Mouse (Mus musculus): Measurements from ENCODE around the gene Resp18. TPM values are rescaled to one million over a fixed set of nuclear protein-coding genes. Genes with fewer than 3 reads are reported as not detected.

The Resp18 gene
- polyA plus RNA-seq, 1 experiment from 2014 or later = 62.4 TPM

DNA sequence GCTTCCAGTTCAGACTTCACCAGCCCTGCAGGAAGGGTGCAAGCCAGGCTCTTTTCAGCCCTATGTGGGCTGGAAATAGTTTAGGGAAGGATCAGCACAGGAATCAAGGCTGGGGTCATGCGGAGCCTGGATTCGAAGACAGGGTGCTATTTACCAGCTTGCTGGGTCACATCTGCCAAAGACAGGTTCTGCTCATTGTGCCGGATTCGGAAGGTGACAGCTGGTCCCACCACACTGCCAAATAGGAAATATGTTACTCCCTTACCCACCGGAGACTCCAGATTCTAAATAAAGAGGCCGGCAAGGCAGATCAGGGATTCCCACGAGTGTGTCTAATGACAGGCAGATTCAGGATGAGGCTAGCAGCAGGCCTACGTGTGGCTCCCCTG is 23.6 kb downstream of the Resp18 start:
- Histone ChIP-seq H3K4me3 (ENCODE audit: low read depth, low read length) (no peak overlapping the region), H3K27me3 (replicated peaks; ENCODE audit: control insufficient read depth, insufficient read depth, low read length) (no peaks in the 10 kb centered on the region), H3K27ac (ENCODE audit: low read depth, low read length) (no peak overlapping the region), H3K9ac (ENCODE audit: low read length) (no peak overlapping the region), H3K36me3 (ENCODE audit: control insufficient read depth, insufficient read depth, low read length) (no peaks in the 10 kb centered on the region), H3K9me3 (replicated peaks; ENCODE audit: control insufficient read depth, low read length) (no peaks in the 10 kb centered on the region), H3K4me1 (ENCODE audit: control insufficient read depth, insufficient read depth, low read length) (peaks cover 7% of the 10 kb centered on the region; the same call in 1 of the 2 replicates), H3K4me2 (ENCODE audit: low read length) (no peak overlapping the region)
- no peak for DNase-seq (ENCODE audit: low spot score)
- WGBS = 69% methylated on average over 8 of the region's 8 CpGs
- ATAC-seq = peak; percentile 13; the same call in 1 of the 2 replicates

DNA sequence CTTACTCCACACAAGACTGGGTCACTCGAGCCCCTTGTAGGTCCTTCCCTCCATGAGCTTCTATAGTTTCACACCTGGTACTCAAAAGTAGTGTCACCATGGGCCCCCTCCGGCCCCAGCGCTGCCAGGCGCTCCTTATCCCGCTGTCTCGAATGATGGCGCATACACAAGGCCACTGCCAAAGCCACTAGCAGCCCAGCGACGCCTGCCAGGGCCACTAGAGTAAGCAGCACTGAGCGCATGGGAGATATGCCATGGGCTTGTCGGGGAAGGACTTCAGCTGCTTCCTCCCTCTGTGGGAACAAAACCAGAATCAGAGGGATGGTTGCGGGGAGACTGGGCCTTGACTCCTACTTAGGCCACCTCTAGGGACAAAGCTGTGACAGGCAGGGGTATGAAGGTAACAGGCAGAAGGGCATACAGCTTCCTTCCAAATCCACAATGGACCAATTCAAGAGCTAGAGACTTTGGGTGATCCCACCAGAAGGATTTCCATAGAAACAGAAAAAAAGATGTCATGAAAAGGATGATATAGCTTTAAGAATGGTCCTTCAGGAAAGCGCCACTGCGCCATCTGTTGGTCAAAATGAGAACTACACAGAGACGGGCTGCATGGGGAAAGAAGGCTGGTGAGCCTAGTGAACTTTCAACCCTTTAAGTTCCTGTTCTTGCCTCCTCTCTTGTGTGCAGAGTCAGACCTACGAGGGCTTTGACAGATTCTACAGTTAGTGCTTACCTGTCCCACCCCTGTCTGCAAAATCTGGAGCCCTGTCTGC is 24.2 kb downstream of the Resp18 start:
- no peak overlapping the region for H3K4me3 ChIP-seq (ENCODE audit: low read depth, low read length)
- peak; percentile 12; the same call in 1 of the 2 replicates for ATAC-seq
- H3K4me1 ChIP-seq (ENCODE audit: control insufficient read depth, insufficient read depth, low read length) = peaks cover 7% of the 10 kb centered on the region; the same call in 1 of the 2 replicates
- H3K36me3 ChIP-seq (ENCODE audit: control insufficient read depth, insufficient read depth, low read length) = no peaks in the 10 kb centered on the region
- no peaks in the 10 kb centered on the region for H3K9me3 ChIP-seq (replicated peaks; ENCODE audit: control insufficient read depth, low read length)
- WGBS = 64% methylated on average over 16 of the region's 16 CpGs
- no peaks in the 10 kb centered on the region for H3K27me3 ChIP-seq (replicated peaks; ENCODE audit: control insufficient read depth, insufficient read depth, low read length)
- DNase-seq (ENCODE audit: low spot score) = peak; percentile 81
- H3K27ac ChIP-seq (ENCODE audit: low read depth, low read length) = no peak overlapping the region
- H3K4me2 ChIP-seq (ENCODE audit: low read length) = no peak overlapping the region
- H3K9ac ChIP-seq (ENCODE audit: low read length) = no peak overlapping the region

DNA sequence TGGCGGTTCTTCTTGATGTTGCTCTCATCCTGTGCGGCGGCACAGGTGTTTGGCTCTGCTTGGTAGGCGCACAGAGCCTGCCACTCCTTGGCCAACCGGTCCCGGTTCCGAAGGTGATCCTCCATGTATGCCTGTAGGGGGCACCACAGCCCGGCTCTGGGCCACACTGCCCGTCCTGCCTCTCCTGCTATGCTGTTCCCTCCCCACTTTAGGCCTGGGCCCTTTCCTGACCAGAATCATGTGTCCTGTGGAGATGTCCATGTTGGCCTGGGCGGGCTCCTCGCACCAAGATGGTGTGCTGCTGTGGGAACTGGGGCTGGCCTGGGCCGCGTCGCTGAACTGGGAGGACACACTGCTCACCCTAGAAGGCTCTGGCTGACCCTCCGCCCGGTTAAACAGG is 25.2 kb downstream of the Resp18 start:
- Histone ChIP-seq H3K4me3 (ENCODE audit: low read depth, low read length) (no peak overlapping the region), H3K9me3 (replicated peaks; ENCODE audit: control insufficient read depth, low read length) (no peaks in the 10 kb centered on the region), H3K36me3 (ENCODE audit: control insufficient read depth, insufficient read depth, low read length) (no peaks in the 10 kb centered on the region), H3K27ac (ENCODE audit: low read depth, low read length) (no peak overlapping the region), H3K27me3 (replicated peaks; ENCODE audit: control insufficient read depth, insufficient read depth, low read length) (no peaks in the 10 kb centered on the region), H3K9ac (ENCODE audit: low read length) (no peak overlapping the region), H3K4me1 (ENCODE audit: control insufficient read depth, insufficient read depth, low read length) (peaks cover 10% of the 10 kb centered on the region; the same call in 1 of the 2 replicates), H3K4me2 (ENCODE audit: low read length) (no peak overlapping the region)
- DNase-seq (ENCODE audit: low spot score) (no peak), ATAC-seq (no peak)
- WGBS = 76% methylated on average over 16 of the region's 16 CpGs

DNA sequence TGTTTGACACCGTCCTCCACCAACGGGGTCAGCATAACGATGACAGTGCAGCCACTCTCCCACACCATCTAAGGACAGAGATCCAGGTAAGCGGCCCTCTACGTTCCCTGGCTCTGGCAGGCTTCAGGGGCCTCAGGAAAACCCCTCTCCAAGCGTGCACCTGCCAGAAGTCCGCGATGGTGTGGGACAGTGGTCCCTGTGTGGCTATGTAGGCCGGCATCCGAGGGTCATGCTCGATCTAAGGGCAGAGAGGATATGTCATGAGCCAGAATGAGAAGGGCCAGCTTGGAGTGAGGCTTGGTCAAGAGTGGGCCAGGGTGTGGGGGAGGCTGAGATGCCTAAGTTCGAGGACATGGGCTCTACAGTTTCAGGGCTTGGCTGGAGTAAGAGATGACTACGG is 25.9 kb downstream of the Resp18 start:
- no peaks in the 10 kb centered on the region for H3K27me3 ChIP-seq (replicated peaks; ENCODE audit: control insufficient read depth, insufficient read depth, low read length)
- ATAC-seq = no peak
- no peaks in the 10 kb centered on the region for H3K36me3 ChIP-seq (ENCODE audit: control insufficient read depth, insufficient read depth, low read length)
- H3K9me3 ChIP-seq (replicated peaks; ENCODE audit: control insufficient read depth, low read length) = no peaks in the 10 kb centered on the region
- no peak overlapping the region for H3K4me2 ChIP-seq (ENCODE audit: low read length)
- no peak overlapping the region for H3K9ac ChIP-seq (ENCODE audit: low read length)
- peaks cover 15% of the 10 kb centered on the region; the same call in 1 of the 2 replicates for H3K4me1 ChIP-seq (ENCODE audit: control insufficient read depth, insufficient read depth, low read length)
- H3K4me3 ChIP-seq (ENCODE audit: low read depth, low read length) = no peak overlapping the region
- DNase-seq (ENCODE audit: low spot score) = no peak
- 72% methylated on average over 13 of the region's 13 CpGs for WGBS
- H3K27ac ChIP-seq (ENCODE audit: low read depth, low read length) = no peak overlapping the region

DNA sequence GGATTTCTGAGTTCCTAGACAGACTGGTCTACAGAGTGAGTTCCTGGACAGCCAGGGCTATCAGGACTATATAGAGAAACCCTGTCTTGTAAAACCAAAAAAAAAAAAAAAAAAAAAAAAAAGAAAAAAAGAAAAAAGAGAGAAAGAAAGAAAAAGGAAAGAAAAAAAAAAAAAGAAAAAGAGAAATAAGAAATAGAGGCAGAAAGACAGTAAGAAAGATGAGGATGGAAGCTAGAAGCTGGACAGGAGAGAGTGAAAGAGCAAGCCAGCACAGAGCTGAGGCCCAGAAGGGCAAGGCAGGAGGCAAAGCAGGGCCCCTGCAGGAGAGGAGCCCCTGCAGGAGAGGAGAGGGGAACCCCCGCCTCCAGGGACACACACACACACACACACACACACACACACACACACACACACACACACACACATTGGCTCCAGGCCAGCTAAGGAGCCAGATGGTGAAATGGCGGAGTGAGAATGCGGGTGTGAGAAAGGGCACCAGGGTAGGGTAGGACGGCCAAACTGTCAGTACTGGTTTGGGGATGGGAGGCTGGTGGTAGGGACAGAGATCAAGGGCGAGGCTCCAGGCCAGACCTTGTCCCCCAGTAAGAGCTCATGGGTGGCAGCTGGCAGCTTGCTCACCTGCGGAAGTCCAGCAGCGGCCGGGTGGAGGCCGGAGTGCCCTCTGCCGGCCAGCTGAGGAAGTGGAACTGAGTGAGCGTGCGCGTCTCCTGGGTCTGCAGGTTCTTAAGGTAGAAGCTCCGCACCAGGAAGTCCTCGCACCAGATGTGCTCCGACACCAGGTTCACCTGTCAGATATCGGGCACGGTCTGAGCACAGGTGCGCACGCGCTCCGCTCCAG is 26.9 kb downstream of the Resp18 start:
- WGBS = 2% methylated on average over 21 of the region's 22 CpGs
- ATAC-seq = peak; percentile 40
- H3K4me2 ChIP-seq (ENCODE audit: low read length) = peak overlapping the region; percentile 50
- no peaks in the 10 kb centered on the region for H3K36me3 ChIP-seq (ENCODE audit: control insufficient read depth, insufficient read depth, low read length)
- peak overlapping the region; percentile 5; the same call in 1 of the 2 replicates for H3K27ac ChIP-seq (ENCODE audit: low read depth, low read length)
- no peak overlapping the region for H3K4me3 ChIP-seq (ENCODE audit: low read depth, low read length)
- H3K9me3 ChIP-seq (replicated peaks; ENCODE audit: control insufficient read depth, low read length) = no peaks in the 10 kb centered on the region
- DNase-seq (ENCODE audit: low spot score) = peak; percentile 70
- no peak overlapping the region for H3K9ac ChIP-seq (ENCODE audit: low read length)
- H3K27me3 ChIP-seq (replicated peaks; ENCODE audit: control insufficient read depth, insufficient read depth, low read length) = no peaks in the 10 kb centered on the region
- peaks cover 16% of the 10 kb centered on the region; the same call in 1 of the 2 replicates for H3K4me1 ChIP-seq (ENCODE audit: control insufficient read depth, insufficient read depth, low read length)

DNA sequence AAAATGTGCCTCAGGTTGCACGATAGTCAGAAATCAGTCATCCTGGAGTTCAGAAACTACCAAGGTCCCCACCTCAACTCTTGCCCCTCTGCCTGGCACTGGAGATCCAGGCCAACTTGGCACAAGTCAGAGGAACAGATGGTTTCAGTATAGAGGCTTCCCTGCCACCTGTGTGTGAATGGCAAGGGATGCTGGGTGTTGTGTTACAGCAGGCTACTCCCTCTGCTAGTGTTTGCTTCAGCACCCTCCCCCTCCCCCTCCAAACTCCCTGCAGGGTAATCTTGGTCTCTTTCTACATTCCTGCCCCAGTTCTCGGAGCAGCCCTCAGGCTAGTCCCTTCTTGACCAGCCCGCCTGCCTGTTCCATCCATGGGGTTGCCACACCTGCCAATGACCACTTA is 27.7 kb downstream of the Resp18 start:
- H3K4me3 ChIP-seq (ENCODE audit: low read depth, low read length) = no peak overlapping the region
- peaks cover 16% of the 10 kb centered on the region; the same call in 1 of the 2 replicates for H3K4me1 ChIP-seq (ENCODE audit: control insufficient read depth, insufficient read depth, low read length)
- H3K36me3 ChIP-seq (ENCODE audit: control insufficient read depth, insufficient read depth, low read length) = no peaks in the 10 kb centered on the region
- no peak overlapping the region for H3K9ac ChIP-seq (ENCODE audit: low read length)
- DNase-seq (ENCODE audit: low spot score) = peak; percentile 59
- peak; percentile 24; the same call in 1 of the 2 replicates for ATAC-seq
- no peaks in the 10 kb centered on the region for H3K9me3 ChIP-seq (replicated peaks; ENCODE audit: control insufficient read depth, low read length)
- H3K27ac ChIP-seq (ENCODE audit: low read depth, low read length) = no peak overlapping the region; the same call in 1 of the 2 replicates
- H3K4me2 ChIP-seq (ENCODE audit: low read length) = no peak overlapping the region
- 48% methylated on average over 3 of the region's 3 CpGs for WGBS
- H3K27me3 ChIP-seq (replicated peaks; ENCODE audit: control insufficient read depth, insufficient read depth, low read length) = no peaks in the 10 kb centered on the region

DNA sequence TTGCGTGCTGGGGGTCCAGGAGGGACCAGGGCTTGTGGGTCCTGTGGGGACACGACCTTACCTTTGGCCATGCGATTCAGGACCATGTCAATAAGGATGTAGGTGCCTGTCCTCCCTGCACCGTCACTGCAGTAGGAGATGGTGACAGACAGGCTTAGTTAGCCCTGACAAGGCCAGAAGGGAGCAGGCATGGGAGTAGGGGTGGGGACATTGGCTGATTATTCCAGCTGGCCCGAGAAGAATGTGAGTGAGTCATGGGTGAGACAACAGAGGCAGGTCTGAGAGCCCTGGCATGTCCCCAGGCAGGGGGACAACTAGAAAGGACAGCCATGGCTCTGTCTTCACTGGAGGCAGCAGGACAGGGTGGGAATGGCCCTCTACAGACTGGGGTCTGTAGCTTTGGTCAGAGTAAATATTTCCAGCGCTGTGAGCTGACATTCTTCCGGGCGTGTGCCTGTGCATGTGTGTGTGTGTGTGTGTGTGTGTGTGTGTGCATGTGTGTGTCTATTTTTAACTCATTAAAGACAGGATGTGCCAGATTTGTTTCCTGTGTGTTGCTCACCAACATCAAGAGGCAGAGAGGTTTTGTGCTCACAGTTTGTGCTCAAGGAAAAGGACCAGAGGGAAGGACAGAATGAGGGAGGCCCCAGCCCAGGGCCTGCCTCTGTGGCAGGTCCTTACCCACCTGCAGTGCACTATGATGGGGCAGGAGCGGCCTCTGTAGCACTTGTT is 30.0 kb downstream of the Resp18 start:
- peak; percentile 28 for DNase-seq (ENCODE audit: low spot score)
- Histone ChIP-seq H3K4me2 (ENCODE audit: low read length) (no peak overlapping the region), H3K36me3 (ENCODE audit: control insufficient read depth, insufficient read depth, low read length) (peaks cover 8% of the 10 kb centered on the region; the same call in 1 of the 2 replicates), H3K27ac (ENCODE audit: low read depth, low read length) (no peak overlapping the region), H3K9me3 (replicated peaks; ENCODE audit: control insufficient read depth, low read length) (no peaks in the 10 kb centered on the region), H3K4me3 (ENCODE audit: low read depth, low read length) (no peak overlapping the region), H3K4me1 (ENCODE audit: control insufficient read depth, insufficient read depth, low read length) (peaks cover 16% of the 10 kb centered on the region; the same call in 1 of the 2 replicates), H3K9ac (ENCODE audit: low read length) (no peak overlapping the region), H3K27me3 (replicated peaks; ENCODE audit: control insufficient read depth, insufficient read depth, low read length) (no peaks in the 10 kb centered on the region)
- no peak for ATAC-seq
- 50% methylated on average over 9 of the region's 9 CpGs for WGBS

DNA sequence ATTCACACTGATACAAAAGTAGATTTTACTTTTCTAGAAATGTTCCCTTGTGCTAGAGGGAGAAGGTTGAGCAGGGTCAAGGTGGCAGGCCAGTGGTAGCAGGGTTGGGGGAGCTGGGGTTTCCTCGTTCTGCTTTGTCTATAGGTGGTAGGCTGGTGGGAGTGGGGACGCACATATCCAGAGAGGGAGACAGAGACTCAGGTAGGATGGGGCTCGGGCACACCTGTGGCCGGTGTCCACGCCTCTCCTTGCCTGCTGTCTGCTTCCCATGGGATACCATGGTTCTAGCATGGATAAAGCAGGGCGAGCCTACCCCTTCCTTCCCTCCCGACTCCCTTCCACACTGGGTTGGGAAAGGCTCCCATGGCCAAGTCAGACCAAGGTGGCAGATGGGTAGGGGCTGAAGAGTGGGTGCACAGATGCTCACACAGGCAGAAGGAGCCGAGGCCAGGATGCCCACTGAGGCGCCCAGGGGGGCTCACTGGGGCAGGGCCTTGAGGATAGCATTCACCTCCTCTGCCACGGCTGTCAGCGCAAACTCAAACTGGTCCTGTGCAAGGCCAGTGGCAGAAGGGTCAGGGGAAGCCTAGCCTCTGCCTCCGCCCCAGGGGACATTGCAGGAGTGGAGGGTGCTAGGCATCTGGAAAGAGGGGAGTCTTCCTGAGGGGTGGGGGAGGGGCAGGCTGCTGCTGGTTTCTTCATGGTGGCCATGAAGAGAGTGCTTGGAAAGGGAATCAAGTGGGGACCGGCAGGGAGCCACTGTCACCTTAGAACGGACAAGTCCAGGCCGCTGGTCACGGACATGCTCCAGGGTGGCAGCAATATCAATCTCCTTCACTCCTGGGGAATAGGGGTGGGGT is 30.9 kb downstream of the Resp18 start:
- no peaks in the 10 kb centered on the region for H3K9me3 ChIP-seq (replicated peaks; ENCODE audit: control insufficient read depth, low read length)
- H3K27ac ChIP-seq (ENCODE audit: low read depth, low read length) = no peak overlapping the region
- DNase-seq (ENCODE audit: low spot score) = no peak

More for the DNA sequence above, 30.9 kb downstream of the Resp18 start:
- ATAC-seq = no peak
- WGBS = 83% methylated on average over 16 of the region's 16 CpGs
- Histone ChIP-seq H3K4me1 (ENCODE audit: control insufficient read depth, insufficient read depth, low read length) (peaks cover 16% of the 10 kb centered on the region; the same call in 1 of the 2 replicates), H3K4me2 (ENCODE audit: low read length) (no peak overlapping the region), H3K27me3 (replicated peaks; ENCODE audit: control insufficient read depth, insufficient read depth, low read length) (no peaks in the 10 kb centered on the region), H3K4me3 (ENCODE audit: low read depth, low read length) (no peak overlapping the region), H3K36me3 (ENCODE audit: control insufficient read depth, insufficient read depth, low read length) (peaks cover 8% of the 10 kb centered on the region; the same call in 1 of the 2 replicates), H3K9ac (ENCODE audit: low read length) (no peak overlapping the region)
